Mouse (Mus musculus): Measurements from ENCODE around the gene Tas2r119. TPM values are rescaled to one million over a fixed set of nuclear protein-coding genes. Genes with fewer than 3 reads are reported as not detected.

The Tas2r119 gene
- polyA plus RNA-seq, 1 experiment from 2014 or later, result not detected

- no peaks in the 10 kb centered on the region for H3K36me3 ChIP-seq (ENCODE audit: control insufficient read depth, insufficient read depth, low read length)
- H3K4me2 ChIP-seq (ENCODE audit: low read depth), result no peak overlapping the region
- 0 out of 2 replicates have a peak, but pooled peaks cover 7% of the 10 kb centered on the region for H3K4me1 ChIP-seq (ENCODE audit: control insufficient read depth, insufficient read depth, low read length)
- DNase-seq (ENCODE audit: low spot score), result no peak
- ATAC-seq (ENCODE audit: insufficient read depth, low FRiP score, low TSS enrichment), result peak; percentile 65; the same call in 1 of the 2 replicates
- H3K9ac ChIP-seq (ENCODE audit: low read length), result no peak overlapping the region
- H3K27me3 ChIP-seq (ENCODE audit: control insufficient read depth, insufficient read depth, low read length), result no peaks in the 10 kb centered on the region
- WGBS, result 65% methylated on average over 9 of the region's 9 CpGs
- no peaks in the 10 kb centered on the region for H3K9me3 ChIP-seq (ENCODE audit: control insufficient read depth, low read length)
- H3K27ac ChIP-seq (ENCODE audit: low read depth, low read length), result no peak overlapping the region
- no peak overlapping the region for H3K4me3 ChIP-seq (ENCODE audit: low read depth, low read length)
Measured at GRCm38 (mm10) chr15:32172175-32172987, 4.7 kb upstream of the Tas2r119 start.

DNA sequence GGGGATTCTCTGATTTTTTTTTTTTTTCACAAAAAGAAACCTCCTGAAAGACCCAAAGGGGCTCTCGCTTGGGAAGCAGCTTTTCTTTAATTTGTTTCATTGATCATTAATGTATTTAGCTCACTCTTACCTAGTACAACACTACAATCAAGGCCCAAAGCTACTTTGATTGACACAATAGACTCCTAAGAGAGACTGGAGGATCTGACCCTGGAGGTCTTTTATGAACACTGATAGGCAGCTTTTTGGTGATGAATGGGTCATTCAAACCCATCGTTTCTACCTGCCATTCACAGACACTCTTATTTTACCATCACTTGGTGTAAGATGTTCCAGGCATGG, 4.1 kb upstream of the Tas2r119 start:
- Histone ChIP-seq H3K9ac (ENCODE audit: low read length) (no peak overlapping the region), H3K27ac (ENCODE audit: low read depth, low read length) (no peak overlapping the region), H3K27me3 (ENCODE audit: control insufficient read depth, insufficient read depth, low read length) (no peaks in the 10 kb centered on the region), H3K4me3 (ENCODE audit: low read depth, low read length) (no peak overlapping the region), H3K4me2 (ENCODE audit: low read depth) (no peak overlapping the region), H3K36me3 (ENCODE audit: control insufficient read depth, insufficient read depth, low read length) (no peaks in the 10 kb centered on the region), H3K4me1 (ENCODE audit: control insufficient read depth, insufficient read depth, low read length) (0 out of 2 replicates have a peak, but pooled peaks cover 7% of the 10 kb centered on the region), H3K9me3 (ENCODE audit: control insufficient read depth, low read length) (no peaks in the 10 kb centered on the region)
- no peak for ATAC-seq (ENCODE audit: insufficient read depth, low FRiP score, low TSS enrichment)
- no peak for DNase-seq (ENCODE audit: low spot score)
- 86% methylated on average over 2 of the region's 2 CpGs for WGBS

GRCm38 (mm10) chr15:32180010-32180725, 3.1 kb downstream of the Tas2r119 start:
- Histone ChIP-seq H3K36me3 (ENCODE audit: control insufficient read depth, insufficient read depth, low read length) (no peaks in the 10 kb centered on the region), H3K4me1 (ENCODE audit: control insufficient read depth, insufficient read depth, low read length) (no peaks in the 10 kb centered on the region), H3K4me3 (ENCODE audit: low read depth, low read length) (no peak overlapping the region), H3K27ac (ENCODE audit: low read depth, low read length) (no peak overlapping the region), H3K4me2 (ENCODE audit: low read depth) (no peak overlapping the region), H3K9me3 (ENCODE audit: control insufficient read depth, low read length) (no peaks in the 10 kb centered on the region), H3K27me3 (ENCODE audit: control insufficient read depth, insufficient read depth, low read length) (no peaks in the 10 kb centered on the region), H3K9ac (ENCODE audit: low read length) (no peak overlapping the region)
- 97% methylated on average over 1 of the region's 1 CpGs for WGBS
- no peak for ATAC-seq (ENCODE audit: insufficient read depth, low FRiP score, low TSS enrichment)
- DNase-seq (ENCODE audit: low spot score), result no peak

GRCm38 (mm10) chr15:32182026-32182425, 4.9 kb downstream of the Tas2r119 start:
- Histone ChIP-seq H3K4me2 (ENCODE audit: low read depth) (no peak overlapping the region), H3K9me3 (ENCODE audit: control insufficient read depth, low read length) (no peaks in the 10 kb centered on the region), H3K9ac (ENCODE audit: low read length) (no peak overlapping the region), H3K27ac (ENCODE audit: low read depth, low read length) (no peak overlapping the region), H3K4me3 (ENCODE audit: low read depth, low read length) (no peak overlapping the region), H3K4me1 (ENCODE audit: control insufficient read depth, insufficient read depth, low read length) (no peaks in the 10 kb centered on the region), H3K36me3 (ENCODE audit: control insufficient read depth, insufficient read depth, low read length) (no peaks in the 10 kb centered on the region), H3K27me3 (ENCODE audit: control insufficient read depth, insufficient read depth, low read length) (no peaks in the 10 kb centered on the region)
- no peak for ATAC-seq (ENCODE audit: insufficient read depth, low FRiP score, low TSS enrichment)
- DNase-seq (ENCODE audit: low spot score), result no peak
- 94% methylated on average over 1 of the region's 1 CpGs for WGBS

DNA sequence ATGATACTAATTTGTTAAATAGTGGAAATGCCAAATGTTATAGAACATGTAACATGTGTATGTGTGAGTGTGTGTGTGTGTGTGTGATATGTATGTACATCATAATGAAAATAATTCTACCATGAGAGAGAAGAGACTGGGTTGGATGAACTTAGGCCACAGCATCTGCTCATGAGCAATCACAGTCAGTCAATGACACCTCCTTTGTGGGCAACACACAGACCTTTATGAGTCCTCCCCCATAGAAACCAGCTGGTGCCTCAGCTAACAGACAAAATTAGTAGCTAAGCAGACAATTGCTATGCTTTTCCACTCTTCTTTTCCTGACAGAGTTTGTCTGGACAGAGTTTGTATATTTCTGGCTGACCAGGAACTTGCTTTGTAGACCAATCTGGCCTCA, 7.9 kb downstream of the Tas2r119 start:
- Histone ChIP-seq H3K4me3 (ENCODE audit: low read depth, low read length) (no peak overlapping the region), H3K9ac (ENCODE audit: low read length) (no peak overlapping the region), H3K27ac (ENCODE audit: low read depth, low read length) (no peak overlapping the region), H3K4me1 (ENCODE audit: control insufficient read depth, insufficient read depth, low read length) (no peaks in the 10 kb centered on the region), H3K36me3 (ENCODE audit: control insufficient read depth, insufficient read depth, low read length) (no peaks in the 10 kb centered on the region), H3K9me3 (ENCODE audit: control insufficient read depth, low read length) (no peaks in the 10 kb centered on the region), H3K27me3 (ENCODE audit: control insufficient read depth, insufficient read depth, low read length) (no peaks in the 10 kb centered on the region), H3K4me2 (ENCODE audit: low read depth) (no peak overlapping the region)
- no peak for ATAC-seq (ENCODE audit: insufficient read depth, low FRiP score, low TSS enrichment)
- no peak for DNase-seq (ENCODE audit: low spot score)

DNA sequence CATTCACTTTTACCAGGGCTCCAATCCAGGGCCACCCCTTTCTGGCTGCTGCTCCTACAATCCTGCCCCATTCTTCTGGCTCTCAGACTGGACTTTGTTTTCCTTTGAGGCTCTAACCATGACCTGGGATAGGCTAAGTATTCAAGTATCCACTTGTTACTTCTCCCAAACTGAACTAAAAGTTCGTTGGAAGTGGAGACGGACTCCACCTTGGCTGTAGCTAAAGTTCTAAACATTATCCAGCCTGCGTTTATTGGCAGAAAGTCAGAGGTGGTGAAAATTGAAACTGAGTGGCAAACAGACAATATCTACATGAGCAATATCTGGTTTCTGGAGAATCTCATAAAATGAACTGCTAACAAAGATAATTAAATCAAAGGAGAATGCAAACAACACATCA, 12.8 kb downstream of the Tas2r119 start:
- ATAC-seq (ENCODE audit: insufficient read depth, low FRiP score, low TSS enrichment), result no peak
- Histone ChIP-seq H3K27ac (ENCODE audit: low read depth, low read length) (no peak overlapping the region), H3K4me2 (ENCODE audit: low read depth) (no peak overlapping the region), H3K4me1 (ENCODE audit: control insufficient read depth, insufficient read depth, low read length) (no peaks in the 10 kb centered on the region), H3K4me3 (ENCODE audit: low read depth, low read length) (no peak overlapping the region), H3K27me3 (ENCODE audit: control insufficient read depth, insufficient read depth, low read length) (no peaks in the 10 kb centered on the region), H3K9ac (ENCODE audit: low read length) (no peak overlapping the region), H3K36me3 (ENCODE audit: control insufficient read depth, insufficient read depth, low read length) (no peaks in the 10 kb centered on the region), H3K9me3 (ENCODE audit: control insufficient read depth, low read length) (no peaks in the 10 kb centered on the region)
- DNase-seq (ENCODE audit: low spot score), result no peak
- 86% methylated on average over 3 of the region's 3 CpGs for WGBS

DNA sequence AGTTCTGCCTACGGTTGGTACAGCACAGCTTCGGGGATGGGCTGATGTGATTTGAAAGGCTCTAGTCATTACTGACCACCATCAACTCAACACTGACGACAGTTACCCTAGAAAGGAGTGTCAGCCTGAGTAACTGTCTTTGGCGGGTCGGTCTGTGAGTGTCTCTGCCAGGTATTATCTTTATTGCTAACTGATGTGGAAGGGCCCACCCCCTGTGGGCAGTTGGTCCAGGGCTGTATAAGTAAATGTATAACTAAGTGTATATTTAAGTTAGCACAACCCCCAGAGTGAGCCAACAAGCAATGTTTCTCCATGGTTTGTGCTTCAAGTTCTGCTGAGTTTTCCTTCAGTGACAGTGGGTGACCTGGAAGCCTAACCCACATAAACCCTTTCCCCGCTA, 13.3 kb downstream of the Tas2r119 start:
- no peak overlapping the region for H3K27ac ChIP-seq (ENCODE audit: low read depth, low read length)
- H3K27me3 ChIP-seq (ENCODE audit: control insufficient read depth, insufficient read depth, low read length), result no peaks in the 10 kb centered on the region
- no peaks in the 10 kb centered on the region for H3K4me1 ChIP-seq (ENCODE audit: control insufficient read depth, insufficient read depth, low read length)
- DNase-seq (ENCODE audit: low spot score) (no peak), ATAC-seq (ENCODE audit: insufficient read depth, low FRiP score, low TSS enrichment) (no peak)
- WGBS, result 75% methylated on average over 6 of the region's 6 CpGs
- no peaks in the 10 kb centered on the region for H3K9me3 ChIP-seq (ENCODE audit: control insufficient read depth, low read length)
- H3K36me3 ChIP-seq (ENCODE audit: control insufficient read depth, insufficient read depth, low read length), result no peaks in the 10 kb centered on the region
- no peak overlapping the region for H3K9ac ChIP-seq (ENCODE audit: low read length)
- H3K4me2 ChIP-seq (ENCODE audit: low read depth), result no peak overlapping the region
- no peak overlapping the region for H3K4me3 ChIP-seq (ENCODE audit: low read depth, low read length)

DNA sequence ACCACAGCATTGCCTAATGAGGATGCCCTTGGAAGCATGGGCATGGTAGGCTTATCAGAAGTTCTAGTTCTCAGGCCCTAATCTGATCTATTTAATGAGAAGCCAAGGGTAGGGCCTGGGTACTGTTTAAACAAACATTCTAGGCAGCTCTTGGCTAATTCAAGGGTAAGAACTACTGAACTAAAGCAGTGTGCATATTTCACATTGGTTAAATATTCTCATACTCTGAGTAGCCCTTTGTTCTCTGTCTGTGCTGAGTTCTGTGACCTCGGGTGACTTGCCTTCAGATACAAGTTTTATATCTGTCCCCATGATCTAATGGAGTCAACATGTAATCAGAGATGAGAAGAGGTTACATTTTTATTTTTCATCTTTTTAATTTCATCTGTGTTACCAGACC, 15.9 kb downstream of the Tas2r119 start:
- H3K4me2 ChIP-seq (ENCODE audit: low read depth), result no peak overlapping the region
- no peak overlapping the region for H3K9ac ChIP-seq (ENCODE audit: low read length)
- WGBS, result 68% methylated on average over 1 of the region's 1 CpGs
- no peaks in the 10 kb centered on the region for H3K4me1 ChIP-seq (ENCODE audit: control insufficient read depth, insufficient read depth, low read length)
- no peaks in the 10 kb centered on the region for H3K9me3 ChIP-seq (ENCODE audit: control insufficient read depth, low read length)
- no peak overlapping the region for H3K27ac ChIP-seq (ENCODE audit: low read depth, low read length)
- no peaks in the 10 kb centered on the region for H3K27me3 ChIP-seq (ENCODE audit: control insufficient read depth, insufficient read depth, low read length)
- H3K4me3 ChIP-seq (ENCODE audit: low read depth, low read length), result no peak overlapping the region
- no peaks in the 10 kb centered on the region for H3K36me3 ChIP-seq (ENCODE audit: control insufficient read depth, insufficient read depth, low read length)
- ATAC-seq (ENCODE audit: insufficient read depth, low FRiP score, low TSS enrichment) (no peak), DNase-seq (ENCODE audit: low spot score) (no peak)

DNA sequence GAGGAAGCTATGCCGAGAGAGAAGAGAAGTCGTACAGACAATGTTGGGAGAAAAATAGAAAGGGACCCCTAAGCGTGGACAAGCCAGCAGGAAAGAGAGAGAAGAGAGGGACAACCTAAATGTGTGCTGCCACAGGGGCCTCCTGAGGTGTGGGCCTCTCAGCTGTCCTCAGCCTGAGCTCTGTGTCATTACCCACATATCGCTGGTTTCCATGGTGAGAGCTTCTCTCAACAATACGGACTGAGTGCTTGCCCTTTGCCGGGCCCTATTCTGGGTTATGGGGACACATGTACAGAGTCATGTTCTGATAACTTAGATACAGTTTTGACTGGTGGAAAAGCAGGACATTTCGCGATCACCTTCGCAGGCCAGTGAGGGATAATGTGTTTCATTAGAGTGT, 21.0 kb downstream of the Tas2r119 start:
- WGBS, result 78% methylated on average over 9 of the region's 9 CpGs
- no peak overlapping the region for H3K4me2 ChIP-seq (ENCODE audit: low read depth)
- no peak overlapping the region for H3K4me3 ChIP-seq (ENCODE audit: low read depth, low read length)
- H3K36me3 ChIP-seq (ENCODE audit: control insufficient read depth, insufficient read depth, low read length), result no peaks in the 10 kb centered on the region
- H3K9ac ChIP-seq (ENCODE audit: low read length), result no peak overlapping the region
- DNase-seq (ENCODE audit: low spot score) (no peak), ATAC-seq (ENCODE audit: insufficient read depth, low FRiP score, low TSS enrichment) (no peak)
- no peak overlapping the region for H3K27ac ChIP-seq (ENCODE audit: low read depth, low read length)
- no peaks in the 10 kb centered on the region for H3K27me3 ChIP-seq (ENCODE audit: control insufficient read depth, insufficient read depth, low read length)
- no peaks in the 10 kb centered on the region for H3K4me1 ChIP-seq (ENCODE audit: control insufficient read depth, insufficient read depth, low read length)
- no peaks in the 10 kb centered on the region for H3K9me3 ChIP-seq (ENCODE audit: control insufficient read depth, low read length)
